Mouse (Mus musculus) retina, embryonic 14.5 days (tissue): Measurements from ENCODE around the gene Per1.
A peak's percentile ranks its signal among the peaks of the same experiment; 100 is the strongest.

ENCODE experiments used
- DNase-seq: peaks from one replicate; pipeline ENCODE4 v3.0.0-alpha.2; 2015; ENCODE audit warnings: low spot score

Gene Per1

DNA sequence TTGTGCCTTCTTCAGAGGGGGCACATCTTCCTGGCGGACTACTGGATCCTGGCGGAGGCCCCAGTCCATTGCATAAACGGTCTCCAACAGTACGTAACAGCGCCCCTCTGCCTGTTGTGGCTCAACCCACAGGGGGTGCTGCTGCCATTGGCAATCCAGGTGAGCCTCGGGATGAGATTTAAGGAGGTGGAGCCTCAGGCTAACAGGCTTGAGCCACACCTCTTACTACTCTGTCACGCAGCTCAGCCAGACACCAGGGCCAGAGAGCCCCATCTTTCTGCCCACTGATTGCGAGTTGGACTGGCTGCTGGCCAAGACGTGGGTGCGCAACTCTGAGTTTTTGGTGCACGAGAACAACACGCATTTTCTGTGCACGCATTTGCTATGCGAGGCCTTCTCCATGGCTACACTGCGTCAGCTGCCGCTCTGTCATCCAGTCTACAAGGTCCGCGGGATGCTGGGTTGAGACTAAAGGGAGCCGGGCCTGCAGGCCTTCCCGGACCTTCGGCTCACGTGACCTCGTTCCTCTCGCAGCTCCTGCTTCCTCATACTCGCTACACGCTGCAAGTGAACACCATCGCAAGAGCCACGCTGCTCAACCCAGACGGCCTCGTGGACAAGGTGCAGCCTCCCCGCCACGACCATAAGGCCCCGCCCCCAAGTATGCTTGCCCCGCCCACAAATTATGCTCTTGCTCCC, 39.1 kb downstream of the Per1 start:
- DNase-seq: peak; percentile 72

DNA sequence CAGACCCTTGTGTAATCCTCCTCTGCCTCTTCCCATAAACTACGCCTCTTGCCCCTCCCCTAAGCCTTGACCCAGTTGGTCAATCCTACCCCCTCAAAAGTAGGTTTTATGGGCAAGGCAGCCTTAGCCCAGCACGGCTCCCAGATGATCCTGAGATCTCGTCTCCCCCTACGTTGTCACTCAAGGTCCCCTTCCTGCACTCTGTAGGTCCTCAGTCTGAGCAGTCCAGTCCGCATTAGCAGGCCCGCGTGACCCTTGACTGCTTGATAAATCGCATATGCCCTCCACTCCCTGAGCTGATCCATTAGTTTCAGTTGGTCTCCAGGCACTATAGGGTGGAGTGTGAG, 39.6 kb downstream of the Per1 start:
- DNase-seq: no peak

DNA sequence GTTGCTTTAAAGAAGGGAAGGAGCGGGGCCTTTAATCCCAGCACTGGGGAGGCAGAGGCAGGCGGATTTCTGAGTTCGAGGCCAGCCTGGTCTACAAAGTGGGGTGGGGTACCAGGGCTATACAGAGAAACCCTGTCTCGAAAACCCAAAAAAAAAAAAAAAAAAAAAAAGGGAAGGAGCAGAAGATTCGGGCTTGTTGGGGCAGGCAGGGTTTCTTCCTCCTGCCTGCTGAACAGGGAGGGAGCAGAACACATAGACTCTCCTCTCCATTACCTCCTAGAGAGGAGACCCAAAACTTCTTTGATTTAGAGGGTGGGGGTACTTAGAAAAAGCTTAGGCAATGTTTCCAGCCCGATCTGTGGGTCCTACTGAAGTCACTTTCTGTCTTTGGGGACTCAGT, 40.3 kb downstream of the Per1 start:
- no peak for DNase-seq

DNA sequence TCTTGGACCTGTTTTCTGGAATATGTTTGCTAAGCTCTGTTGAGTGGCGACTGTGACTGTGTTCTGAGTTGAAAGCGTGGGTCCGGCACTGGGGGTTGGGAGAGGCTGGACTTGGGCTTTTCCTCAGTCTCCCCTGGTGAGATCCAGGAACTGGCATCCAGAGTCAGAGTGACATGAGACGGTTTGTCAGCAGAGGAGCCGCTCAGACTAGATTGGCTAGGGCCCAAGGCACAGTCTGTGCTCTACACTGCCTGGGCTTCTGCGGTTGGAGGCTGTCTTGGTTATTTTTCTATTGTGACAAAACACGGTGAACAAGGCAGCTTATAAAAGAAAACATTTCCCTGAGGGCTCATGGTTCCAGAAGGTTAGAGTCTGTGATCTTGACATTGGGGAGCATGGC, 52.5 kb downstream of the Per1 start:
- DNase-seq: no peak

DNA sequence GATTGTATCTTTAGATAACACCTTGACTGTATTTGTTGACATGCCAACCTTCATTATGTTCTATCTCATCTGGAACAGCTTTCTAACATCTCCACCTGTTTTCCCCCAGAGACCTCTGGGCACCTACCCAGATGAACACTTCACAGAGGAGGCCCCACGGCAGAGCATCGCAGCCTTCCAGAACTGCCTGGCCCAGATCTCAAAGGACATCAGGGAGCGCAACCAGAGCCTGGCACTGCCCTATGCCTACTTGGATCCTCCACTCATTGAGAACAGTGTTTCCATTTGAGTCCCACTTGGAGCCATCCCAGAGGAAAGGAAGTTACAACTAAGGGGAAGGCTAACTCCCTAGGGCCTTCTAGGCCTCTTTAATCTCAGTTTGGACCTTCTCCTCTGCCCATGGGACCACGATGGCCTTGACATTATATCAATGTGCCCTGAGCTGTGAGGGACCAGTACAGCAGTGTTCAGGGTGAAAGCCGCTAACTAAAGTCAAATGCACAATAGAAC, 53.5 kb downstream of the Per1 start:
- DNase-seq: no peak

DNA sequence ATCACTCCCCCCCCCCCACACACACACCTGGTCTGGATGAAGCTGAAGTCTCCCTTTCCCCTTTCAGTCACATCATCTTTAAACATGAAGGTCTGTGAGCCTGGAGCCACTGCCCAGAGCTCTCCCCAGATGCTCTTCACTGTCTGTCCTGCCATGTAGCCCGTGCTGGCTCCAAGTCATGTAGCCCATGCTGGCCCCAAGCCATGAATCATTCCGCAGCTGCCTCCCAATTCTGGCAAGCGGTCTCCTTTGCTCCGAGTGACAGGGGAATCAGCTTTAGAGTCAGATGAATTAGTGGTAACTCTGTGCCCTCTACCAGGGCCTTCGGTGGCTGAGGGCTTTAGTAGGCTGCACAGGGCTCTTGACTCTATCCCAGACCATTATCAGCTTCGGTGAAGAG, 54.7 kb downstream of the Per1 start:
- DNase-seq: no peak

DNA sequence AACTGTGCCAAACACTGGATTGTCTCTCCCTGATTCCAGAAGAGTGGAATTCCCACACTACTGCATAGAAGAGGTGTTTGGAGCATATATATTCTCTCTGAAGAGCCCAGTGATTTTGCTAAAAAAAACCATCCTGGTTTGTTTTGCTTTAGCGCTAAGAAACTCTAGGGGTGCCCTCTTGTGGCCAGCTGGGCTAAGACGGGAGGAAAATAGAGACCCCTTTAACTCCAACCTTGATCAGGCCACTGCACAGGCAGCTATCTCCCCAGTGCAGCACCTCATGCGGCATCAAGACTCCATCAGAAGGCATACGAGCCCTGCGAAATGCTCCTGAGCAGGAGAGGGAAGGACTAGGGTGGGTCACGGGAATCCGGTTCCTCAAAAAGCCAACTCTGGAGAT, 55.4 kb downstream of the Per1 start:
- DNase-seq: peak; percentile 82

DNA sequence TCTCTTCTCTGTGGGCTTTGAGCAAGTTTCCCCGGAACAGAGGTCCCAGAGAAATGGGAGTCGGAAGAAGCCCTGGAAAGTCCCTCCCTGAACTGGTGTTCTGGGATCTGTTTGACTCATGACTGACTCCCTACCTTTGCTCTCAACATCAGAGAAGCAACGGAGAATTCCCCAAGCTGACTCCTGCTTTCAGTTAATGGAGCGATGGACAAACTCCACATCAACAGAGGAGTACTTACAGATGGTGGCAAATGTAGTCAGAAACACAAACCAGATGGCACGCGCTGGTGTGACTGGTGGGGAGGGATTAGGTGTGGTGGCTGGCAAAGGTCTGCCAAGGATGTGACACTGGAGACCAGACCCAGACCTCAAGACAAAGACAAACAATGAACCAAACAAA, 56.0 kb downstream of the Per1 start:
- DNase-seq: no peak

DNA sequence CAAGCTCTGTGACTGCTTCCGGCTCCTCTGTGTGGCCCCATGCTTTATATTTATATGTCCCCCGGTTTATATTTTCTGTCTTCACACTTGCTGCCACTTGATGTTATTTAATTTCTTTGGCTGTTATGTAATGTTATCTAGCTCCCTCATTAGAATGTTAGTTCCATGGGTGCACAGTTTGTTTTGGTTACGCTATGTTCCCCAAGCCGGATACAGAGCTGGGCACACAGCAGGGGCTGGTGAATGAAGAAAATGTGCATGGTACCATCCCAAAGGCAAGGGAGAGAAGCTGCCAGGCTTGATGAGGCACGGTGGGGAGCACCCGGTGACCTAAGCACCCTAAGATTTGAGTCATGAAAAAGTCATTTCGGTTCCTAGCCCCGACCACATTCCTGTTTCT, 58.8 kb downstream of the Per1 start:
- DNase-seq: no peak

DNA sequence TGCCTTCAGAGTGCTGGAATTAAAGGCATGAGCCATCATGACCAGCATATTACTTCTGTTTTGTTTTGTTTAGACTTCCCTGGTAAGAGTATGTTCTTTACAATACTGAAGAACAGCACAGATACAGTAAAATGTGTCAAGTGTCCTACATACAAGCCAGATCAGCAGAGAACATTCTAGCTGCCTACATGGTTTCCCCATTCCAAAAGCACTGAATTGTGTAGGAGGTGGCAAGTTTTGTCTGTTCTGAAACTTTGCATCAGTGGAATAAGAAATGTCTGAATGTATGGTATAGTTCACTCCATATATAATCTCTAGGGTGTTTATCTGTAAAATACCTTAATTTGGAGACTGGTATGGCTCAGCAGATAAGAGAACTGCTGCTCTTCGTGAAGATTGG, 60.3 kb downstream of the Per1 start:
- no peak for DNase-seq

DNA sequence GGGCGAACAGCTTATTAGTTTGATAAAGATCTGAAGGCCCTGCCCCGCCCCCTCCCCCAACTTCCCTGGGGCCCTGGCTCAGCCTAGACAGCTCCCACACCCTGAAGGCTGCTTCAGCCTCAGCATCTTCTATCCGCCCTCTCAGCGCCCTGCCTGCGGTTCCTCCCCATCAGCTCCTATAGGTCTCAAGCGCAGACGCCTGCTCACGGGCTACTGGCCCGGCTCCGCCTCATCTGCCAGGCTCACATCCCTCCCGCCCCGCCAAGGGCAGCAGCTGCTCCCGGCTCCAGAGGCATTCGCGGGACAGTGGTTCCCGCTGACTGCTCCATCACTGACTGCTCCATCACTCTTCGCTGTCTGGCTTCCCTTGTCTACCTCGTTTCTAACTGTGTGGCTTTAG, 61.8 kb downstream of the Per1 start, which contains the start of gene Alox12b:
TSS of gene Alox12b (plus strand) at position 190 of the 400 bp plus-strand sequence.
- DNase-seq: peak; percentile 74
